Mouse (Mus musculus) bone marrow, adult 2 months (tissue): ENCODE measurements around the gene Rfx8.

Experiments
- CTCF ChIP-seq: fragments of 200-500 bp; IDR thresholded peaks from 2 replicates; pipeline ENCODE4 v1.5.1; 2011; ENCODE audit warnings: low read length, control low read depth; ENCODE audit not compliant: control insufficient read depth, insufficient read depth
- POLR2A ChIP-seq: fragments of 200-500 bp; IDR thresholded peaks from 2 replicates; pipeline ENCODE4 v1.6.1; 2011; ENCODE audit warnings: low read depth, mild to moderate bottlenecking, control low read depth, low read length, borderline replicate concordance; ENCODE audit not compliant: control insufficient read depth

DNA sequence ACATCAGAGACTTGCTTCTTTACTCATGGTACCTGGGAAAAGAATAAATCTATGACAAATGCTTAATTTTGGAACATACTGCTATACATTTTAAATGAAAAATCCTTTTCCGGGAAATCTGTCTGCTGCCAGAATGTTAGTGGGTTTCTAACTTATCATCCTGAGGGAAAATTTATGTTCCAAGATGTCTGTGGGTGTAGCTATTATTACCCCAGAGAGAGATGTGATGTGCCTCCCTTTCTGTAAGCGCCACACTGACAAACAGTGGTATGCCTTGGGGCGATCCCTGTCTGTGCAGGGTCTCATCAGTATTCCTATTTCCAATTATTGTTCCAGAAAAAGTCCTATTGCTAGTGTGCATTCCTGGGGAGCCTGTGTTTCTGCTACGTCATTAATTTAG, 57.7 kb downstream of the Rfx8 start:
- TF ChIP-seq CTCF (no peak), POLR2A (no peak)
